Mouse (Mus musculus) adrenal gland, adult 2 months (tissue): ENCODE measurements around the gene Steap4. TPM values are rescaled to one million over a fixed set of nuclear protein-coding genes. Genes with fewer than 3 reads are reported as not detected.
A peak's percentile ranks its signal among the peaks of the same experiment; 100 is the strongest.
"Not testable (repeated sequence)": the region's sequence is repeated elsewhere in the genome, so short reads cannot be mapped to it uniquely, and the experiment has no call there.

ENCODE experiments used
- DNase-seq: peaks from one replicate; pipeline ENCODE4 v3.0.0; 2021
- polyA plus RNA-seq: library from polyadenylated mRNA; depleted of rRNA; stranded (reverse); fragments of >200 nt; gene quantifications from 2 replicates; pipeline ENCODE4 v1.2.3, GENCODE M21; 2012; rRNA removed
- total RNA-seq, 2 experiments: library from RNA; stranded (reverse); gene quantifications; 2 replicates each; pipeline ENCODE4 v1.2.3; 2021

Steap4 gene
- total and polyA plus RNA-seq, 3 experiments = 7.6 to 71.1 (median 31.1) TPM

GRCm38 (mm10) chr5:7988415-7988814 is 28.2 kb downstream of the Steap4 start:
- no peak for DNase-seq

- DNase-seq = not testable (repeated sequence)
These were observed 31.4 kb downstream of the Steap4 start for GRCm38 (mm10) chr5:7991631-7992030.

GRCm38 (mm10) chr5:7993766-7994165 is 33.5 kb downstream of the Steap4 start:
- no peak for DNase-seq

- DNase-seq = no peak
These were observed 35.1 kb downstream of the Steap4 start for GRCm38 (mm10) chr5:7995288-7995897.

GRCm38 (mm10) chr5:7996401-7997044 is 36.3 kb downstream of the Steap4 start:
- DNase-seq = no peak

- DNase-seq = no peak
These were observed 36.8 kb downstream of the Steap4 start for GRCm38 (mm10) chr5:7997086-7997485.

GRCm38 (mm10) chr5:8000466-8000865 is 40.2 kb downstream of the Steap4 start:
- no peak for DNase-seq

GRCm38 (mm10) chr5:8002827-8003226 is 42.6 kb downstream of the Steap4 start:
- DNase-seq = no peak

GRCm38 (mm10) chr5:8013276-8013675 is 53.0 kb downstream of the Steap4 start:
- peak; percentile 59 for DNase-seq

Other genes with a start within 250 kb of the Steap4 start
- 10 to 100 TPM; 76.2 to 98.8 TPM for gene Sri, start 85.6 kb downstream of the Steap4 start, total RNA-seq
- gene Sri, start 85.6 kb downstream of the Steap4 start, polyA plus RNA-seq = 47.4 and 48.1 TPM in 2 replicates